Mouse (Mus musculus) WW6 (cell line): Measurements from ENCODE around the gene Gtse1.

Source experiments
- DNase-seq: peaks from one replicate; pipeline ENCODE4 v3.0.0-alpha.2; 2013; ENCODE audit warnings: low read depth, low spot score

Gene Gtse1

GRCm38 (mm10) chr15:85859490-85860031, at the start of gene Gtse1:
Gene Gtse1 (plus strand): TSS chr15:85859745.
- peak; percentile 89 for DNase-seq

- no peak for DNase-seq
Observed at GRCm38 (mm10) chr15:85810462-85810805, 49.1 kb upstream of the Gtse1 start.

DNA sequence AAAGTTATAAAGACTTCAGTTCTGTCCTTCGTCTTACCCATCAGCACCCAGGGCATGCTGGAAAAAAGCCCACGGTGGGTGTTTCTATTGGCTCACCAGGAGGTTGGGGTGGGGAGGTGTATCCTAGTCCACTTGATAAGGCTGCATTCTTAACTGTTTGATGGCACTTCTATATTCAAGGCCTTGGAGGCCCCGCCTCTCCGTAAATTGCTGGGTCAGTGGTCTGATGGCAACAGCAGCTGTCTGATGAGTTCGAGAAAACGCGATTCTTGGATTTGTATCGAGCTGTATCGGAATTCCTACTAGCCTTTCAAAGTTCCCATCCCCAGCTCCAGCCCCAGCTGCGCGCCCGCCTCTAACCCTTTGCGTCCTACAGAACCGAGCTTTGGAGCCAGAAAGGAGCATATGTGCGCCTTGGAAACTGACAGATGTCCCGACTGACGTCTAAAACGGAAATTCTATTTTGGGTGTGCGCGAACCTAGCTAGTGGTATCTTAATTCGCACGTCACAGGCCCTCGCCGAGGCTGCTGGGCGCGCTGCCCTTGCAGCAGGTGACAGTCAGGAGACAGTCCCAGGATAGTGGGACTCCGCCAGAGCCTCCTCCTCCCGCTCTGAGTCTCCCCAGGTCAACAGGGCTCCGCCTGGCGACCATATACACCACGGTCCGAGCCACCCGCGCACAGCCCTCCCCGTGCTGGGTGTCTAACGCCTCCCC, 48.6 kb upstream of the Gtse1 start:
- no peak for DNase-seq

- peak; percentile 77 for DNase-seq
Observed at GRCm38 (mm10) chr15:85811535-85812277, 47.8 kb upstream of the Gtse1 start, which contains the start of gene Cdpf1. Gene Cdpf1 (minus strand): TSS chr15:85811697.

GRCm38 (mm10) chr15:85813428-85813827, 46.1 kb upstream of the Gtse1 start:
- no peak for DNase-seq

DNA sequence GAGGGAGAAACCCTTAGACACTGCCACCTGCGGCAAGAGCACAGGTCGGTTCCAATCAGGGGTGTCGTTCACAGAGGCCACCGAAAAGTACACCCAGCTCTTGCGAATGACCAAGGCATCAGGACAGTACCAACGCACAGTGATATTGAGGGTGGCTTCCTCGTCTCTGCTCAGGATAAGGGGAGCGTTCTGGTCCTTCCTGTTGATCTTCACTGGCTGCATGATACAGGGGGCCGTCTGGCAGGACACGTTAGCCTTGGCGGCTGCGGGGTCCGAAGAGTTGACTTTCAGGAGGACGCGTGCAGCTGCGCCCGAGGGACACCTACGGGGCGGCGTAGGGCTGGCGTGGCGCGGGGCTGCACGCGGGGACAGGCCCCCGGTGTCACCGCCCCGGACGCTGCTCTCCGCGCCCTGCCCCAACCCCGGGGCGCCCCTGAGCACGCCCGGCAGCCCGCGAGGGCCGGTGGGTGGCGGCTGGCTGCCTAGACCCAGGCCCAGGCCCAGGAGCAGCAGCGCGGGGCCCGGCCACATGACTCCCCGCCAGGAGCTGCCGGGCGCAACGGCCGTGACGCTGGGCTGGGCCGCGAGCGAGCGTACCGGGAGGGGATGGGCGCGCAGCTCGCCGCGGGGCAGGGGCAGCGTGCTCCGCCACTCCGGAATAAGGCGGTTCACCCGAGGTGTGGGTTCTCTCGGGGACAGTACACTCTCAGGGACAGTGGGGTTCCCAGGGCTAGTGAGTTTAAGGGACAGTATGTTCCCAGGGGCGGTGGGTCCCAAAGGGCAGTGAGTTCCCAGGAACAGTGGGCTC, 38.1 kb upstream of the Gtse1 start, which contains the start of gene Pkdrej:
TSS of gene Pkdrej (minus strand) at position 532 of the 808 bp plus-strand sequence.
- no peak for DNase-seq

DNA sequence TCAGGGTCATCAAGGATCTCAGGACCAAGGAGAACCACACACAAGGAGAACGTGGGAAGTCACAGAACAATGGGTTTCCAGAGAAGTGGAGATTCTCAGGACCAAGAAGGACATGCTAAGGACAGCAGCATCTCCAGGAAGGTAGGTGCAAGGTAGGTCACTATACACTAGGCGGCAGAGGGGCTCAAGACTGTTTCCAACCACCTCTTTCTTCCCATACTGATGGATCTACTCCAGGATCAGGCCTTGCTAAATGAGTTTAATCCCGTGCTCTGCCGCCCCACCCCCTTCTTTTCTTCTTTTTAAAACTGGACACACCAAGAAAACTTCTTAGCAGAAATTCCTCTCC, 37.6 kb upstream of the Gtse1 start:
- DNase-seq = no peak

- DNase-seq = no peak
Observed at GRCm38 (mm10) chr15:85826676-85827075, 32.9 kb upstream of the Gtse1 start.

GRCm38 (mm10) chr15:85828071-85828470, 31.5 kb upstream of the Gtse1 start:
- no peak for DNase-seq

- DNase-seq = no peak
Observed at GRCm38 (mm10) chr15:85829470-85829869, 30.1 kb upstream of the Gtse1 start.

- no peak for DNase-seq
Observed at GRCm38 (mm10) chr15:85831954-85832590, 27.5 kb upstream of the Gtse1 start, which contains the start of gene Ttc38. Gene Ttc38 (plus strand): TSS chr15:85832306.

DNA sequence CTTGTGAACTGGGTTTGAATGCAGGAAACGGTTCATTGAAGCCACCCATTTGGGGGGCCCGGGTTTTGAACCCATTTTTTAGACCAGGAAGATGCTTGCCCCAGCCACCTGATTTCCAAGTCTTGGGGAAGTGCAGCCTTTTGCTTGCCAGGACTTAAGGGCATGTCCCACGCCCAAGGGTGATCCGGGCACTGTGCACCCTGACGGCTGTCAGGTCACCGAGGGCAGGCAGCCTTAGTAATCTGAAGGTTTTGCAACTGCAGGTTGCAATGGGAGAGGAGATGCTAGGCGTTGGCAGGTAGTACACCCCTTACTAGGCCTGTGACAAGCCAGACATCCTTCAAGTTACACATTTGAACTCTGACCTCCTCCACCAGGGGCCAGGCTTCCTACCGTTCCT, 26.9 kb upstream of the Gtse1 start:
- no peak for DNase-seq

DNA sequence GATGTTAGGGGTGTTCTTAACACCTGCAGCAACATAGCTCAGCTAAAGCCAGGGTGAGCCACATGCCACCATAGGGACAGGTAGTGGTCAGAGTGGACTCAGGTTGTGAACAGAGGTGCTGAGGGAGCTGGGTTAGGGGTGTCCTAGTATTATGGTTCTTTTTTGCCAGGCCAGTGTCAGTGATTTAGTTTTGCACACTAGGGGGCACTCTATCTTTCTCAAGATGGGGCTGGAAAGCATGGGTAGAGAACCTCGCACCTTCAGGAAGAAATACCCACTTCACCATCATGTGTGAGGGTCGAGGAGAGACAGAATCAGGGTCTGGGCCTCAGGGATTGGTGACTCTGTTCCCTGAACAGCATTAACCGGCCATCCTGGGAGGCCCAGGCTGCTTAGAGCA, 24.2 kb upstream of the Gtse1 start:
- no peak for DNase-seq

GRCm38 (mm10) chr15:85836887-85837286, 22.7 kb upstream of the Gtse1 start:
- no peak for DNase-seq

DNA sequence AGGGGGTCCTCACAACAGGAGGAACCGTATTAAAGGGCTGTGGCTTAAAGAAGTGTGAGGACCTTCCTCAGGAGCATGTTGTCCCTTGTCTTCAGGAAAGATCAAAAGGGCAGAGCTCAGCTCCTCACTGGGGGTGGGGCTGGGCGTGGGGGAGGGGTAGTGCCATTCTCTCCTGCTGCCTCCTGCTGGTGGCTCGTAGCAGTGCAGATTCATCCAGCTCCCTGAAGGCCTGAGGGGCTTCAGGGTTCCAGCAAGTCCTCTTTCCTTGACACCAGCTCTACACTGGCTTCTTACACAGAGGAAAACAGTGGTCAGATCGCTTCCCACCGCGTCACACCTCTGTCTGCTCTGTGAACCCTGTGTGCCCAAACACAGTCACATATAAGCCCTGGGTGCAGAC, 18.6 kb upstream of the Gtse1 start:
- no peak for DNase-seq

- no peak for DNase-seq
Observed at GRCm38 (mm10) chr15:85841796-85842360, 17.7 kb upstream of the Gtse1 start.

- no peak for DNase-seq
Observed at GRCm38 (mm10) chr15:85845071-85845470, 14.5 kb upstream of the Gtse1 start.

DNA sequence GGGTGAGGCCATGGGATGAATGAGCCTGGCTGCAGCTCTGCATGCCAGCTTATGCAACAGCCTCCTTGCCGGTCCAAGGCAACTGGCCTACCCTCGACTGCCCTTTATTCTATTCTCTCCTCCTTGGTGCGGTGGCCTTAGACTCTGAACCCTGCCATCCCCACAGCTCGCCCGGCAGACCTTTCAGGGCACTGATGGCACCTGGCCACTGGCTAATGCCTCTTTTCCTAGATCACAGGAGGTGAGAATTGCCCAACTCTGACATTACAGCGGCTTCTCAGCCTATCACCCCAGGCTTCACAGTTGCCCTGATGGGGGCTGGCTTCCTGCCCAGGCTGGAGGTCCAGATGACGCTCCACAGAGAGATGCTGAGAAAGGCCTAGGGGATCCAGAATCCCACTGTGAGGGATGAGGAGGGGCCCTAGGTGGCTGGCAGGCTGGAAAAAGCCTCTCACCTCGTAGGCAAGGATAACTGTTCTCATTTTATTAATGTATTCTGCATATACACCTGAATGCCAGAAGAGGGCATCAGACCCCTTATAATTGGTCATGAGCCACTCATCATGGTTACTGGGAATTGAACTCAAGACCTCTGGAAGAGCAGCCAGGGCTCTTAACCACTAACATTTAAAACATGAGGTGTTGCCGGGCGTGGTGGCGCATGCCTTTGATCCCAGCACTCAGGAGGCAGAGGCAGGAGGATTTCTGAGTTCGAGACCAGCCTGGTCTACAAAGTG, 7.7 kb upstream of the Gtse1 start:
- DNase-seq = no peak

DNA sequence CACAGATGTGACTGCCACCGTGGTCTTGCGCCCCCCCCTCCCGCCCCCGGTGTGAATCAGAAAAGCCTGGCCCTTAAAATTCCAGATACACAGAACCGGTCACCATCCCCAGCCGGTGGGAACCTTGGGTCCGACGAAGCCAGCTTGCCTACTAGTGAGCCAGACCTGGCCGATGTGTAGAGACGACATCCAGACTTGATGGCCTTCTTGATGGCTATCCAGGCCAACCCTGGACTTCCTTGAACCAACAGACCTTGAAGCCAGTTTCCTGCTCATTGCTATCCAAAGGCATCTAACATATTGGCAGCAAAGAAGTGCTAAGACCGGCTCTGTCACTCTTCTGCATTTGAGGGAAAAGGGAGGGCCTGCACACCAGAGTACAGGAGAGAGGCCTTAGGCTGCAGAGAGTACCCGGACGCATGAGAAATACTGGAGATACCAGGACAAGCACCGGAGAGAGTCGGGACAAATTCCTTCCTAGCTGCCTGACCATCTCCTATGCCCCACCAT, 510 bp upstream of the Gtse1 start:
- DNase-seq = no peak

- DNase-seq = peak; percentile 57
Observed at GRCm38 (mm10) chr15:85865913-85866312, 6.4 kb downstream of the Gtse1 start.
